Mouse (Mus musculus) CH12.LX (cell line): ENCODE results near the gene Slc7a15. TPM values are rescaled to one million over a fixed set of nuclear protein-coding genes. Genes with fewer than 3 reads are reported as not detected.
A peak's percentile ranks its signal among the peaks of the same experiment; 100 is the strongest.

Experiments used
- DNase-seq: peaks from one replicate; pipeline ENCODE4 v3.0.0-alpha.2; 2013; ENCODE audit errors: extremely low read depth
- H3K27ac ChIP-seq: 2 replicates; pipeline ENCODE4 v1.5.1; 2012; ENCODE audit warnings: low read depth, mild to moderate bottlenecking, control low read depth, moderate library complexity; ENCODE audit not compliant: insufficient read depth
- H3K27me3 ChIP-seq: replicated peaks from 2 replicates; pipeline ENCODE3; 2012; ENCODE audit warnings: inconsistent platforms
- H3K36me3 ChIP-seq, 2 experiments: replicated peaks in 1 of 2; 2 replicates each; pipeline versions ENCODE3 to v1.6.1; 2012; ENCODE audit warnings: inconsistent platforms in 1 of 2, low read length in 1 of 2, mild to moderate bottlenecking in 1 of 2, mixed read lengths in 1 of 2, moderate library complexity in 1 of 2; ENCODE audit not compliant: control insufficient read depth in 1 of 2, insufficient read depth in 1 of 2
- H3K4me1 ChIP-seq, 2 experiments: 2 replicates each; pipeline ENCODE4 v1.6.1; 2012; ENCODE audit warnings: inconsistent platforms in 1 of 2, moderate library complexity in 1 of 2; ENCODE audit not compliant: insufficient read depth in 2 of 2, control insufficient read depth in 1 of 2
- H3K4me2 ChIP-seq: 2 replicates; pipeline ENCODE4 v1.6.1; 2012; ENCODE audit warnings: low read depth, mild to moderate bottlenecking, control low read depth; ENCODE audit not compliant: poor library complexity, insufficient read depth, severe bottlenecking
- H3K4me3 ChIP-seq, 3 experiments: fragments of 150-350 bp in 1 of 3; sonication (generic) in 1 of 3; replicated peaks in 1 of 3; 2 replicates each; pipeline versions ENCODE3 to v1.5.1; 2011 to 2012; ENCODE audit warnings: low read depth in 2 of 3, low read length in 2 of 3, mild to moderate bottlenecking in 2 of 3, moderate library complexity in 2 of 3, control low read depth in 1 of 3, improper control_type of control experiment in 1 of 3, inconsistent platforms in 1 of 3, mixed read lengths in 1 of 3; ENCODE audit not compliant: poor library complexity in 1 of 3
- H3K79me2 ChIP-seq: replicated peaks from 2 replicates; pipeline ENCODE4 v1.6.1; 2012; ENCODE audit warnings: mild to moderate bottlenecking, moderate library complexity; ENCODE audit not compliant: control insufficient read depth, poor library complexity, insufficient read depth, severe bottlenecking; ENCODE audit errors: extremely low read depth
- H3K9ac ChIP-seq: 2 replicates; pipeline ENCODE4 v1.6.1; 2012; ENCODE audit warnings: low read depth, mild to moderate bottlenecking, control low read depth, moderate library complexity; ENCODE audit not compliant: insufficient read depth
- H3K9me3 ChIP-seq: replicated peaks from 2 replicates; pipeline ENCODE3; 2012; ENCODE audit warnings: low read length, inconsistent platforms, mixed read lengths
- CHD2 ChIP-seq: IDR thresholded peaks from 2 replicates; pipeline ENCODE4 v1.6.1; 2011; ENCODE audit warnings: low read length, improper control_type of control experiment
- ELF1 ChIP-seq: IDR thresholded peaks from 2 replicates; pipeline ENCODE4 v1.6.1; 2014; ENCODE audit warnings: low read depth, mild to moderate bottlenecking, inconsistent platforms, low read length, improper control_type of control experiment
- EP300 ChIP-seq: IDR thresholded peaks from 2 replicates; pipeline ENCODE4 v1.6.1; 2011; ENCODE audit warnings: low read length, improper control_type of control experiment
- ETS1 ChIP-seq: conservative IDR thresholded peaks from 2 replicates; pipeline ENCODE4 v1.6.1; 2012; ENCODE audit warnings: low read depth, mild to moderate bottlenecking, inconsistent platforms, low read length, improper control_type of control experiment, moderate library complexity
- MAFK ChIP-seq: IDR thresholded peaks from 2 replicates; pipeline ENCODE4 v1.6.1; 2011; ENCODE audit warnings: low read length, improper control_type of control experiment; ENCODE audit not compliant: insufficient replicate concordance
- MAZ ChIP-seq: IDR thresholded peaks from 2 replicates; pipeline ENCODE4 v1.6.1; 2012; ENCODE audit warnings: low read depth, mild to moderate bottlenecking, inconsistent platforms, low read length, improper control_type of control experiment, moderate library complexity
- MEF2A ChIP-seq: IDR thresholded peaks from 2 replicates; pipeline ENCODE4 v1.6.1; 2014; ENCODE audit warnings: low read depth, mild to moderate bottlenecking, inconsistent platforms, low read length, improper control_type of control experiment, borderline replicate concordance
- MYC ChIP-seq: IDR thresholded peaks from 2 replicates; pipeline ENCODE4 v1.6.1; 2011; ENCODE audit warnings: low read depth, mild to moderate bottlenecking, improper control_type of control experiment, low read length
- NRF1 ChIP-seq: IDR thresholded peaks from 2 replicates; pipeline ENCODE4 v1.6.1; 2014; ENCODE audit warnings: low read depth, mild to moderate bottlenecking, inconsistent platforms, low read length, improper control_type of control experiment, moderate library complexity
- PAX5 ChIP-seq: IDR thresholded peaks from 2 replicates; pipeline ENCODE4 v1.6.1; 2012; ENCODE audit warnings: low read length, inconsistent platforms, mixed read lengths
- SMC3 ChIP-seq: IDR thresholded peaks from 2 replicates; pipeline ENCODE4 v1.6.1; 2011; ENCODE audit warnings: low read depth, low read length, improper control_type of control experiment
- ZMIZ1 ChIP-seq: IDR thresholded peaks from 2 replicates; pipeline ENCODE4 v1.6.1; 2012; ENCODE audit warnings: low read depth, mild to moderate bottlenecking, inconsistent platforms, low read length, improper control_type of control experiment
- dilution Hi-C: fragments of 300-500 bp; cut with MboI; formaldehyde crosslinking; loops from 2 replicates; pipeline ENCODE4 v1.14.3; 2020; ENCODE audit warnings: low sequenced_read_pairs; ENCODE audit not compliant: extremely low pct_unique_long_range_greater_than_20kb, extremely low pct_ligation_motif_present
- in situ Hi-C: fragments of 300-500 bp; cut with MboI; formaldehyde crosslinking; loops from 3 replicates; pipeline ENCODE4 v1.14.3; 2019; ENCODE audit warnings: low sequenced_read_pairs, low pct_ligation_motif_present, low pct_unique_long_range_greater_than_20kb, mixed read lengths
- polyA plus RNA-seq: library from polyadenylated mRNA; unstranded; fragments of >175 nt; gene quantifications from 2 replicates; pipeline ENCODE4 v1.2.1, GENCODE M21; 2012; ENCODE audit warnings: low read depth; ENCODE audit not compliant: insufficient read length
- total RNA-seq, 2 experiments: library from RNA; depleted of rRNA; stranded (reverse); fragments of 300-350 nt in 1 of 2; fragments of >200 nt in 1 of 2; gene quantifications; 2 replicates each; pipeline ENCODE4 v1.2.3; 2012 to 2014

Gene Slc7a15
- total and polyA plus RNA-seq, 3 experiments: not detected

DNA sequence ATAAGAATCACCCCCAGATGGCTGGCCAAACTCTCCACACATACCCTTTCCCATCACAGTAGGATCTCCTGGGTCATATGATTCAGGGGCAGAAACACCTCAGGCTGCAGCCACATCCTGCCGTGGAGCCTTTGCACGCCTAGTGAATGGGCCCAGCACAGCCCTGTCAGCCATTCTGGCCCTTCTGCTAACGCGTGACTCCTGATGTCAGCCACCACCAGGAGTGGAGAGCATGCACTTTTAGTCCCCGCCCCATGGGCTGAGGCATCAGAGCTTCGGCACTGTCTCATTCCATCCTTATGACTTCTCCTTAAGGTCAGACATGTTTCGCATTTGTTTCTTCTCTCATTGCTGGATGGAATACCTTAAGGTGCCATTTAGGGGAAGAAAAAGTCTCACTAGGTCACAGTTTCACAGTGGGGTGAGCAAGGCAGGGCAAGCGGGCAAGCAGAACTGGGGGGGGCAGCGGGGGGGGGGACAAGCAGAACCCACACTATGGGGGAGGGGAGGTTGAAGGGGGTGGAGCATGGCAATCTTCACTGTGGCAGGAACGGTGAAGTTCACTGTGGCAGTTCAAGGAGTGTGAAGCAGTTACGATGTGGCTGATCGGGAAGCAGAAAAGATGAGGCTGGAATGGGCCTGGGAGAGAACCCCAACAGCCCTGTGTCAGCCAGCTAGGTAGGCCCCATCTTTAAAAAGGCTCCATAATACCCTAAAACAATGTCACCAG lies 79.3 kb downstream of the Slc7a15 start:
- H3K27me3 ChIP-seq: no peaks in the 10 kb centered on the region
- no peak overlapping the region for H3K4me3 ChIP-seq
- dilution Hi-C loops: no loop called here
- in situ Hi-C loops: no loop called here
- DNase-seq: no peak
- no peaks in the 10 kb centered on the region for H3K9me3 ChIP-seq
- TF ChIP-seq SMC3 (no peak), MAFK (no peak), PAX5 (no peak), MYC (no peak), EP300 (no peak)
- H3K79me2 ChIP-seq: no peaks in the 10 kb centered on the region
- H3K4me2 ChIP-seq: no peak overlapping the region
- peaks cover 10 to 47% of the 10 kb centered on the region in 2 experiments; a peak in 3 of 4 replicates for H3K4me1 ChIP-seq
- no peaks in the 10 kb centered on the region for H3K36me3 ChIP-seq
- no peak overlapping the region for H3K9ac ChIP-seq
- no peak overlapping the region for H3K27ac ChIP-seq

DNA sequence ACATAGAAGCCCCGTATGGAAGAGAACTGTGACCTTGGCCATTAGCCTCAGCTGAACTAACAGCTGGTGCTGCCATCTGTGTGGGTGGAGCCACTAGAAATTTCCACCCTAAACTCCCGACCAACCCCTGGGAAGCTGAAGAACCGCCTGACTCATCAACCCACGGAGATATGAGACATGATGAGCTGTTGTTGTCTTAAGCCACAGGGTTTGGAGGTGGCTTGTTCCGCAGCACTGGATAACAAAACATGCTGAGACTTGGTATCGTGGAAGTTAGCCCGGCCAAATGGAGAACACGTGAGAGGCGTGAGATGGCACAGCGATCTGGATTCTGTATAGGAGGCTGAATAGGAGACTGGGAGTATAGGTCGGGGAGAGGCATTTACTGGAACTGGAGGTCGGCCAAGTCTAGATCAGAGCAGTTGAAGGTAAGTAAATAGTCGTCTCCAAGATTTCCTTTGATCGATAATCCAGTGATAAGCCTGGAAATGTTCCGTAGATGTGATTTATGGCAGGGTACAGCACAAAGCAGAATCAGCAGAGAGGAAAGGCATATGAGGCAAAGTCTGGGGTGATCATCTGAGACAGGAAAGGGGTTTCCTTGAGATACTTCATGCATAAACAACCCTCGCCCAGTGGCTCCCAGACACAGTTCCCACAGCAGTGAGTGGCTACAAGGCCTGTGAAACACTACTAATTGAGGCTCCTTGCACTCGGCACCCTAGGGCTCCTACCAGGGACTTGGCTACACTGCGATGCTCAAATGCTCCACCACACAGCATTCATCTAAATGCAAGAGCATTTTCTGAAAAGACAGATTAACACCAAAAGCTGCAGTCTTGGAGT lies 87.6 kb downstream of the Slc7a15 start:
- Histone ChIP-seq H3K4me3 (no peak overlapping the region), H3K36me3 (no peaks in the 10 kb centered on the region), H3K27ac (no peak overlapping the region), H3K27me3 (no peaks in the 10 kb centered on the region), H3K9me3 (no peaks in the 10 kb centered on the region), H3K4me1 (0 out of 4 replicates have a peak, but pooled peaks cover 0 to 2% of the 10 kb centered on the region in 2 experiments), H3K9ac (no peak overlapping the region), H3K4me2 (no peak overlapping the region; the same call in 1 of the 2 replicates), H3K79me2 (no peaks in the 10 kb centered on the region)
- in situ Hi-C loops: no loop called here
- DNase-seq: no peak
- TF ChIP-seq NRF1 (no peak), ZMIZ1 (no peak), SMC3 (no peak), ELF1 (no peak), MEF2A (no peak), MAZ (no peak), ETS1 (0 out of 2 replicates have a peak, but pooled peaks have one; percentile 12), CHD2 (no peak)
- dilution Hi-C loops: no loop called here
